Mouse (Mus musculus) heart, embryonic 13.5 days (tissue): ENCODE data around the gene Inhbb. TPM values are rescaled to one million over a fixed set of nuclear protein-coding genes. Genes with fewer than 3 reads are reported as not detected.
A peak's percentile ranks its signal among the peaks of the same experiment; 100 is the strongest.

Experiments used
- ATAC-seq: fragments of 200-750 bp; cut with Nextera tagmentation; 2 replicates; pipeline ENCODE4 v1.8.0; 2017; ENCODE audit warnings: moderate TSS enrichment; ENCODE audit not compliant: insufficient number of reproducible peaks, low FRiP score, low TSS enrichment; ENCODE audit errors: extremely low read depth
- H3K27ac ChIP-seq: fragments of 300-500 bp; sonication (generic); replicated peaks from 2 replicates; pipeline ENCODE4 v1.5.1; 2015; ENCODE audit warnings: moderate library complexity, mild to moderate bottlenecking, inconsistent platforms
- H3K27me3 ChIP-seq: fragments of 300-500 bp; sonication (generic); replicated peaks from 2 replicates; pipeline ENCODE4 v1.6.1; 2015; ENCODE audit warnings: mild to moderate bottlenecking, inconsistent platforms
- H3K36me3 ChIP-seq: fragments of 300-500 bp; sonication (generic); 2 replicates; pipeline ENCODE4 v1.6.1; 2015; ENCODE audit warnings: mild to moderate bottlenecking, inconsistent platforms
- H3K4me1 ChIP-seq: fragments of 300-500 bp; sonication (generic); 2 replicates; pipeline ENCODE4 v1.6.1; 2015; ENCODE audit warnings: inconsistent platforms
- H3K4me2 ChIP-seq: fragments of 300-500 bp; sonication (generic); 2 replicates; pipeline ENCODE4 v1.6.1; 2015; ENCODE audit warnings: inconsistent platforms, mild to moderate bottlenecking, moderate library complexity
- H3K4me3 ChIP-seq: fragments of 300-500 bp; sonication (generic); 2 replicates; pipeline ENCODE4 v1.5.1; 2015; ENCODE audit warnings: moderate library complexity, mild to moderate bottlenecking, inconsistent platforms
- H3K9ac ChIP-seq: fragments of 300-500 bp; sonication (generic); 2 replicates; pipeline ENCODE4 v1.6.1; 2015; ENCODE audit warnings: inconsistent platforms, mild to moderate bottlenecking, moderate library complexity
- H3K9me3 ChIP-seq: fragments of 300-500 bp; sonication (generic); 2 replicates; pipeline ENCODE4 v1.6.1; 2016; ENCODE audit warnings: inconsistent platforms
- WGBS: fragments of 180-500 bp; shearing (Covaris S2); methylation state at CpG from one replicate; pipeline ENCODE4 v1.1.7; 2015; ENCODE audit warnings: mixed read lengths; 5-methylcytosine and 5-hydroxymethylcytosine counted together
- polyA plus RNA-seq: library from polyadenylated mRNA; unstranded; fragments of >200 nt; fragmentation: Nextera tagmentation; extraction: Ambion mirVana; gene quantifications from 2 replicates; pipeline ENCODE4 v1.2.1, GENCODE M21; 2015

The Inhbb gene
- polyA plus RNA-seq, 1 experiment from 2014 or later = 0.28 TPM

DNA sequence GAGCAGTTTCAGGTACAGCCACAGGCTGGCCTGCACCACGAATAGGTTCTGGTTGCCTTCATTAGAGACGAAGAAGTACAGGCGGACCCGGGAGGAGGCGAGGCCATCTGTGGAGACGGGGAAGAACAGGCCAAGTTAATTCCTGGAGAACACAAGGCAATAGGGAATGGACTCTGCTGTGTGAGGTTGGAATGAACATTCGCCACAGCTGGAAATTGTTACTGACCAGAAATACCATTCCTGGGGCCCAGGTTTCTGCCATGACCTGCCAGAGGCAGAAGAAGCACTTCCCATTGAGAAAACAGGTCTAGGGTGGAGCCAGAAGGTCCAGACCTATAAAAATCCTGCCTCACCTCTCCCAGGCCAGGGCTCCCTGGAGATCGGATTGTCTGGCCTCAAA, 4.1 kb downstream of the Inhbb start:
- H3K4me2 ChIP-seq = no peak overlapping the region
- H3K27me3 ChIP-seq = peaks cover 85% of the 10 kb centered on the region
- H3K9me3 ChIP-seq = no peaks in the 10 kb centered on the region
- 65% methylated on average over 8 of the region's 8 CpGs for WGBS
- no peak overlapping the region for H3K4me3 ChIP-seq
- peaks cover 26% of the 10 kb centered on the region for H3K4me1 ChIP-seq
- no peak for ATAC-seq
- no peak overlapping the region for H3K9ac ChIP-seq
- no peaks in the 10 kb centered on the region for H3K36me3 ChIP-seq
- H3K27ac ChIP-seq = no peak overlapping the region

DNA sequence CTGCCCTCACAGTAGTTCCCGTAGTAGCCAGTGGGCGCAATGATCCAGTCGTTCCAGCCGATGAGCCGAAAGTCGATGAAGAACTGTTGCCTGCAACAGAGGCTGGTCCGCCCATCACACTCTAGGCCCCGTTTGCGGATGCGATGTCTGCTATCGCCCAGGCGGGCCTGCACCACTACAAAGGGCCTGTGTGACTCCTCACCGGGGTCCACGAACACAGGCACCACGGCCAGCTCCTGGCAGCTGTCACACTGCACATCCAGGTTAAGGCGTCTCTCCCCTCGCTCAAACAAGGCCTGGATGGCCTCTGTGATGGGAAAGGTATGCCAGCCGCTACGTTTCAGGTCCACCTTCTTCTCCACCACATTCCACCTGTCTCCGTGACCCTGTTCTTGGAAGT, 4.5 kb downstream of the Inhbb start:
- no peak overlapping the region for H3K4me3 ChIP-seq
- no peak overlapping the region for H3K4me2 ChIP-seq
- H3K27ac ChIP-seq = no peak overlapping the region
- H3K4me1 ChIP-seq = peaks cover 24% of the 10 kb centered on the region
- peaks cover 80% of the 10 kb centered on the region for H3K27me3 ChIP-seq
- WGBS = 67% methylated on average over 20 of the region's 20 CpGs
- no peaks in the 10 kb centered on the region for H3K36me3 ChIP-seq
- H3K9me3 ChIP-seq = no peaks in the 10 kb centered on the region
- no peak overlapping the region for H3K9ac ChIP-seq
- ATAC-seq = no peak

DNA sequence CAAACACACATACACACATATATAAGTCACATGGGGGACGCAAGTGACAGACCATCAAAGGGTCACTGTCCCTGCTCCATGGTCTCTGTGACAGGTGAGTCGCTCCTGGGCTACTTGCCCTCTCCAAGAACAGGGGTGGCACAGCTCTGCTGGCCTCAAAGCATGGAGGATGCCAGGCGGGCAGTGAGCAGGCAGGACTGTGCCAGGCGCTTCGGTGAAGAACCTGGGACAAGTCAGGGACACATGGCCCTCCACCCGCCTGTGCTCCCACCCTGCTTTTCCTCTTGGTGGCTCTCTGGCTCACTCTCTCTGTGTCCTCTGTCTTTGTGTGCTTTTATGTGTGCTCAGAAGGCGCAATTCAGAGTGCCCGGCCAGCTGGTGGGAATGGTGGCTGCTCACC, 5.4 kb downstream of the Inhbb start:
- ATAC-seq = no peak
- Histone ChIP-seq H3K4me1 (peaks cover 19% of the 10 kb centered on the region), H3K27ac (no peak overlapping the region), H3K4me2 (no peak overlapping the region), H3K9me3 (no peaks in the 10 kb centered on the region), H3K4me3 (no peak overlapping the region), H3K36me3 (no peaks in the 10 kb centered on the region), H3K9ac (no peak overlapping the region), H3K27me3 (peaks cover 71% of the 10 kb centered on the region)
- 79% methylated on average over 8 of the region's 8 CpGs for WGBS

DNA sequence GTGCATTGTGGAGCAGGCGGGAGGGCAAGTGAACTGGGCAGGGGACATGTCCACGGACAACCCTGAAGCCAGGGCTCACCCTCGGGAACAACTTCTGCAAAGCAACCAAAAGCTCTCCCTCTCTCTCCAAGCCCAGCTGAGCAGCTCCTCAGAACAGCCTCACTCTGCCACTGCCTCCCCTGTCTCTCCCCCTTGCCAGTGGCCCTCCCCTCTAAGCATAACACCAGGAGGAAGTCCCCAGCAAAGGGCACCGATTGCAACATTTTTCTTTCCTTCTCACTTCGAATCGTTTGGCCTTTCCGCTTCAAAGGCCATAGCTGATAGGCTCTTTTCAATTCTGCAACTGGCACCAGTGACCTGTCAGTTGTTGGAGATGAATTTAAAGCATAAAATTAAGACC, 5.9 kb downstream of the Inhbb start:
- WGBS = 61% methylated on average over 7 of the region's 7 CpGs
- Histone ChIP-seq H3K27ac (no peak overlapping the region), H3K9ac (no peak overlapping the region), H3K4me3 (no peak overlapping the region), H3K27me3 (peaks cover 70% of the 10 kb centered on the region), H3K4me2 (no peak overlapping the region), H3K4me1 (peaks cover 19% of the 10 kb centered on the region), H3K9me3 (no peaks in the 10 kb centered on the region), H3K36me3 (no peaks in the 10 kb centered on the region)
- ATAC-seq = no peak

DNA sequence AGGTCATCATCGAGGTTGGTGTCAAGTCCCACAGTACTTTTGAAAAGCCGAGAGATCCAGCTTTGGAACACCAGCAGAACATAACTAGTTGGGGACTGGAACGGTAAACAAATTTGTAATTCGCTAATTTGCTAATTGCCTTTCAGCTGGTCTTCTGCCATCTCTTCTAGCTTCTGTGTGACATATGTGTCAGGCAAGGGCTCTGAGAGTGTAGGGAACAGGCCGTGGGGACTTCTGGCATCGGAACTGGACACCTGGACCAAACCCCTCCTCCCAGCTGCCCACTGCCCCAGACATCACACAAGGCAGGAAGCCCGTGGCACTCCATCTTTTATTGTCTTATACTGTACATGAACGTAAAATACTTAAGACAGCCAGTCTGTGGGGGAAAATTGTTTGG, 6.9 kb downstream of the Inhbb start:
- Histone ChIP-seq H3K4me2 (no peak overlapping the region), H3K27me3 (peaks cover 67% of the 10 kb centered on the region), H3K4me3 (no peak overlapping the region), H3K27ac (no peak overlapping the region), H3K36me3 (no peaks in the 10 kb centered on the region), H3K4me1 (peaks cover 12% of the 10 kb centered on the region), H3K9ac (no peak overlapping the region), H3K9me3 (no peaks in the 10 kb centered on the region)
- 77% methylated on average over 8 of the region's 8 CpGs for WGBS
- ATAC-seq = no peak

DNA sequence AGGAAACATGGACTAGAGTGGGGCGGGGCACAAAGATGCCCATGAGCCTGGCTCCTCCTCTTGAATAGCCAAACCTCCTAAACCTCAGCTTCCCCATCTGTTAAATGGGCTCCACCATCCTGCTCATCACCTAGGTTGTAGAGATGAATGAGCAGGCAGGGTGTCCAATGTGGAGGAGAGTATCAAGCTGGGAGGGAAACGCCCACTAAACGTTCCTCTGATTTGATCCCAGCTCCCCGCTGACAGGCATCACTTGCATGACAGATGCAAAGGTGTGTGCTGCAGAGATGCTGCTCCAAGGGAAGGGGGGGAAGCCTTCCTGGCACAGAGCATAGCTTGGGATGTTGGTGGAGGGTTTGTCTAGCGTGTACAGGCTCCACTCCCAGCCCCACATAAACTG, 11.4 kb downstream of the Inhbb start:
- WGBS = 83% methylated on average over 5 of the region's 5 CpGs

DNA sequence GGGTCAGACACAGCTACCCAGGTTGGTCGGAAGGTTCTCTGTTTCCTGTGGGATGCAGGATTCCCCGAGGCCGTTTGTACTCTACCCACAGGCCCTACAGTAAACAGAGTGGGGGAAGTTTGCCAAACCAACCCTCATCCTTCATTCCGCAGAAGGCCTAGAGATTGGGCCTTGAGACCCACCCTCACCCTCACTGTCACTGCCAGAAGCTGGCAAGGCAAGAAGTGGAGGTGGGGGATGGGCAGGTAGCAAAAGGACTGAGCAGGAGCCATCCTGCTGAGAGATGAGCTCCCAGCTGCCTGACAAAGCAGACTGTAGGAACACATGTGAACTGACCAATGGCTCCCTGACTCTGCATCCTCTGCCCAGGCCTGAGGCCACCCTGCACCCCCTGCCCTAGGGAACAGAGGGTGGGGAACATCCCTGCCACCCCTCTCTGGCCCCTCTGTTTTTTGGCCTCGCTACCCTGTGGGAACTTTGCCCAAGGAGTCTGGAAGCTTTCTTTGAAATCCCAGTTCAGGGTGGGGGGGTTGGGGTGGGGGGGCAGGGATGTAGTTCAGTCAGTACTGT, 12.4 kb downstream of the Inhbb start:
- 66% methylated on average over 5 of the region's 5 CpGs for WGBS
- no peak overlapping the region for H3K4me3 ChIP-seq
- no peak overlapping the region for H3K27ac ChIP-seq
- H3K27me3 ChIP-seq = peaks cover 22% of the 10 kb centered on the region
- no peaks in the 10 kb centered on the region for H3K36me3 ChIP-seq
- no peak overlapping the region for H3K9ac ChIP-seq
- no peak for ATAC-seq
- no peaks in the 10 kb centered on the region for H3K9me3 ChIP-seq
- no peak overlapping the region for H3K4me2 ChIP-seq
- peaks cover 13% of the 10 kb centered on the region for H3K4me1 ChIP-seq

More for the DNA sequence above, 11.4 kb downstream of the Inhbb start:
- Histone ChIP-seq H3K9ac (no peak overlapping the region), H3K4me2 (no peak overlapping the region), H3K4me3 (no peak overlapping the region), H3K9me3 (no peaks in the 10 kb centered on the region), H3K27ac (no peak overlapping the region), H3K4me1 (peaks cover 7% of the 10 kb centered on the region; the same call in 1 of the 2 replicates), H3K36me3 (no peaks in the 10 kb centered on the region), H3K27me3 (peaks cover 24% of the 10 kb centered on the region)
- ATAC-seq = no peak

DNA sequence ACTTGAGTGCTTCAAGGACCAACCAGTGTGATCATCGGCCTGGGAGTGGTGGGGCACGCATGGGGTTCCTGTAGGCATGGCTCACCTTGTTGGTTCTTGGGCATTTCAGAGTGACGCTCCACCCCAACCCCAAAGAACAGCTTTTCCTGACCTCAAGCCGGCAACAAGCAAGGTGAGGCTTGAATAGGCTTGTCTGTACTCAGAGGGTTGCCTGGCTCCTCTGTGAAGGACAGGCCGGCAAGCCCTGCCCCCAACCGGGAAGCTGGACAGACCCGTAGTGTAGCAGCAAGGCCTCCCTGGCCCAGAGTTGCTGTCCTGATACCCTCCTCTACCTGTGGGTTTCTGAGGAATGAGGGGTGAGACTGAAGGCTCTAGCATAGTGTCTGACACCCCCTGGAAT, 12.9 kb downstream of the Inhbb start:
- no peak for ATAC-seq
- no peak overlapping the region for H3K27ac ChIP-seq
- H3K9me3 ChIP-seq = no peaks in the 10 kb centered on the region
- H3K4me1 ChIP-seq = peaks cover 18% of the 10 kb centered on the region
- no peak overlapping the region for H3K9ac ChIP-seq
- H3K27me3 ChIP-seq = peaks cover 17% of the 10 kb centered on the region; the same call in 1 of the 2 replicates
- H3K4me2 ChIP-seq = no peak overlapping the region
- WGBS = 68% methylated on average over 7 of the region's 7 CpGs
- no peak overlapping the region for H3K4me3 ChIP-seq
- no peaks in the 10 kb centered on the region for H3K36me3 ChIP-seq

DNA sequence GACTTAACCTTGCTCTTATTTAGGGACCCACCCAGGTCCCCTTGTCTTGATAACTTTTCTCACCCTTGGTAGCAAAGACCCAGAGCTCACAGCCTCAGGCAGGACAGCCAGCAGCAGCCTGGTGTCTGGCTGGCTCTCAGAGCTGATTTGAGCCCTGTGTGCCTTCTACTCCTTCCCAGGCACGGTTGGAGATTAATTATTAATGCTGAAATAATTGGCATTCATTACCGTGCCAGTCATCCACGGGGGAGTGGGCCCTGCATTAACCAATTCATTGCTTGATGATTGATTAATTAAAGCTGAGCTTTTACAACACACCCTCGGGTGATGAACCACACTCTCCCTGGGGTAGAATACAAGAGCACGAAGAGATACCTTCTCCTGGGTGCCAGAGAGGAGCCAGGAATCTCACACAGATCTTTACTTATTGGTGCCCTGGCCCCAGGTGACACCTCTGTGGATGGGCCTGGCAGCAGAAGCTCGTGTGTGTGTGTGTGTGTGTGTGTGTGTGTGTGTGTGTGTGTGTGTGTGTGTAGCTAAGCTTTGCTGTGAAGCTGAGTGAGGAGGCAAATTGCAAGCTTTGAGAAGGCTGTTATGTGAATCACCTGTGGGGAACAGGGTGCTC, 14.2 kb downstream of the Inhbb start:
- H3K27me3 ChIP-seq = peaks cover 11% of the 10 kb centered on the region; the same call in 1 of the 2 replicates
- H3K36me3 ChIP-seq = no peaks in the 10 kb centered on the region
- H3K27ac ChIP-seq = no peak overlapping the region
- H3K9ac ChIP-seq = no peak overlapping the region
- peaks cover 18% of the 10 kb centered on the region for H3K4me1 ChIP-seq
- ATAC-seq = no peak
- 50% methylated on average over 6 of the region's 6 CpGs for WGBS
- no peak overlapping the region for H3K4me3 ChIP-seq
- H3K4me2 ChIP-seq = no peak overlapping the region
- no peaks in the 10 kb centered on the region for H3K9me3 ChIP-seq

DNA sequence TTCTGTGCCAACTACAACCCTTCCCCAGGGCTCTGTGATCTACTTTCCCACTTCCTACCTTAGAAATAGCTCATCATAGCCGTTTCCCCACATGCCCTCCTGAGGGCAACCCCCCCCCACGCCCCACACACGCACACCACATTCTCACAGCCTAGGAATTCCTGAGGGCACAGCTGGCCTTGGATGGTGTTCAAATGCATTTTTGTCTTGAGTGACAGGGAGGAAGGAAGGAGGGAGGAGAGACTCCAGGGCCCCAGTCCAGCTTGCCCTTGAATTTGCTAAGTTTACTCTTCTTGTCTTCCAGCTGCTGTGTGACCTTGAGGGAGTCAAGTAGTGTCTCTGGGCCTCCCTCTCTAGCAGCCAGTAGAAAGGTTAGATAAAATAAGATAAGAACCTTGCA, 17.2 kb downstream of the Inhbb start:
- no peak for ATAC-seq
- Histone ChIP-seq H3K4me1 (peaks cover 14% of the 10 kb centered on the region), H3K36me3 (no peaks in the 10 kb centered on the region), H3K4me3 (no peak overlapping the region), H3K9me3 (no peaks in the 10 kb centered on the region), H3K9ac (no peak overlapping the region), H3K27ac (no peak overlapping the region), H3K27me3 (no peaks in the 10 kb centered on the region; the same call in 1 of the 2 replicates), H3K4me2 (no peak overlapping the region)
- 17% methylated on average over 3 of the region's 3 CpGs for WGBS

DNA sequence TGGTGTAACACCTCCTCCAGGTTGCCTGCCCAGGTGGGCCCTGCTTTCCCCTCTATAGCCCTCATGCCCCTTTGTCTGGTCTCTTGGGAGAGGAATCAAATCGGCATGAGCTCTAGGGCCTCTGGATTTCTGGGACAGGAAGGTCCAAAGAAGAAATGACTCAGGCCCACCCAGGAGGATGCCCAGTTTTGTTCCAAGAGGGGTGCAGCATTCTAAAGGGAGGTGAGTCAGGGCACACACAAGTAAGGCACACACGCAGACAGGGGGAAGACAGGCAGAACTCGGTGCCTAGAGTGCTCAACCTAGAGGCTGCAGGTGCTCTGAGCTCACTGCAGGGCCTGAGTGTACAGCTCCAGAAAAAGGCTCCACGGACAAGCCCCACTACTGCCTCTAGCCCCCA, 17.7 kb downstream of the Inhbb start:
- 70% methylated on average over 4 of the region's 4 CpGs for WGBS

DNA sequence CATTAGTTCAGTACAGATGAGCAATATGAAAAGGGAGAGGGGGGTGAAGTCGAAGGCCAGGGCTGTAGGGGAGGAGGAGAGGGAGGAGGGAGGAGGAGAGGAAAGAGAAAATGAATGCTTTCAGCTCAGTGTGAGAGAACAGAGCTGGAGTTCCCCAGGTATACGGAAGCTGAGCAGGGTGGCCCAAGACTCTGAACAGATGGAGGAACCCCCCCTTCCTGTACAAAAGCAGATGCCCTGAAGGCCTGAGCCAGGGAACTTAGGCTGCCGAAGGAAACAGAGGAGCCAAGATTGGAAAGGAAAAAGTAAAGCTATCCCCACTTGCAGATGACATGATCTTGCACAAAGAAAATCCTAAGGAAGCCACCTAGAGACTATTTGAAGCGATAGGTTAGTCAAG, 20.8 kb downstream of the Inhbb start:
- ATAC-seq = no peak
- H3K4me1 ChIP-seq = peaks cover 30% of the 10 kb centered on the region
- H3K9me3 ChIP-seq = no peaks in the 10 kb centered on the region
- no peak overlapping the region for H3K27ac ChIP-seq
- no peaks in the 10 kb centered on the region for H3K36me3 ChIP-seq
- peak overlapping the region; percentile 19; the same call in 1 of the 2 replicates for H3K9ac ChIP-seq
- no peak overlapping the region for H3K4me2 ChIP-seq
- no peak overlapping the region for H3K4me3 ChIP-seq
- no peaks in the 10 kb centered on the region for H3K27me3 ChIP-seq
- WGBS = 62% methylated on average over 4 of the region's 4 CpGs

More for the DNA sequence above, 17.7 kb downstream of the Inhbb start:
- Histone ChIP-seq H3K27me3 (no peaks in the 10 kb centered on the region), H3K9me3 (no peaks in the 10 kb centered on the region), H3K27ac (no peak overlapping the region), H3K4me3 (no peak overlapping the region), H3K9ac (no peak overlapping the region), H3K36me3 (no peaks in the 10 kb centered on the region), H3K4me1 (peaks cover 11% of the 10 kb centered on the region), H3K4me2 (no peak overlapping the region)
- no peak for ATAC-seq
